Mouse (Mus musculus): ENCODE results near the gene Sugp1. TPM values are rescaled to one million over a fixed set of nuclear protein-coding genes. Genes with fewer than 3 reads are reported as not detected.

Sugp1 gene
- polyA plus RNA-seq, 1 experiment: 7.6 TPM

- Histone ChIP-seq H3K27ac (replicated peaks; ENCODE audit: low read depth, low read length) (no peak within 1 kb of the TSS), H3K4me3 (ENCODE audit: insufficient read depth, low read depth, low read length) (peak within 1 kb of the TSS; percentile 50), H3K4me1 (ENCODE audit: control insufficient read depth, insufficient read depth, insufficient read length, low read length) (no peaks in the 10 kb centered on the region)
Measured at GRCm38 (mm10) chr8:70083285-70083684, 40.7 kb downstream of the Sugp1 start, which contains the start of gene Hapln4. Gene Hapln4, plus strand, starts transcription at chr8:70083457.

- no peaks in the 10 kb centered on the region for H3K4me1 ChIP-seq (ENCODE audit: control insufficient read depth, insufficient read depth, insufficient read length, low read length)
- no peak overlapping the region for H3K27ac ChIP-seq (replicated peaks; ENCODE audit: low read depth, low read length)
- H3K4me3 ChIP-seq (ENCODE audit: insufficient read depth, low read depth, low read length): peak overlapping the region; percentile 50
Measured at GRCm38 (mm10) chr8:70084191-70085065, 41.8 kb downstream of the Sugp1 start.

GRCm38 (mm10) chr8:70086151-70086550, 43.5 kb downstream of the Sugp1 start:
- Histone ChIP-seq H3K4me1 (ENCODE audit: control insufficient read depth, insufficient read depth, insufficient read length, low read length) (no peaks in the 10 kb centered on the region), H3K4me3 (ENCODE audit: insufficient read depth, low read depth, low read length) (no peak overlapping the region)

GRCm38 (mm10) chr8:70087237-70087636, 44.6 kb downstream of the Sugp1 start:
- no peak overlapping the region for H3K27ac ChIP-seq (replicated peaks; ENCODE audit: low read depth, low read length)
- no peak overlapping the region for H3K4me3 ChIP-seq (ENCODE audit: insufficient read depth, low read depth, low read length)
- no peaks in the 10 kb centered on the region for H3K4me1 ChIP-seq (ENCODE audit: control insufficient read depth, insufficient read depth, insufficient read length, low read length)

More at GRCm38 (mm10) chr8:70086151-70086550, 43.5 kb downstream of the Sugp1 start:
- no peak overlapping the region for H3K27ac ChIP-seq (replicated peaks; ENCODE audit: low read depth, low read length)

- H3K27ac ChIP-seq (replicated peaks; ENCODE audit: low read depth, low read length): no peak overlapping the region
- H3K4me3 ChIP-seq (ENCODE audit: insufficient read depth, low read depth, low read length): no peak overlapping the region
- no peaks in the 10 kb centered on the region for H3K4me1 ChIP-seq (ENCODE audit: control insufficient read depth, insufficient read depth, insufficient read length, low read length)
Measured at GRCm38 (mm10) chr8:70087836-70088650, 45.4 kb downstream of the Sugp1 start.

GRCm38 (mm10) chr8:70089296-70089960, 46.8 kb downstream of the Sugp1 start:
- H3K27ac ChIP-seq (replicated peaks; ENCODE audit: low read depth, low read length): no peak overlapping the region
- no peak overlapping the region for H3K4me3 ChIP-seq (ENCODE audit: insufficient read depth, low read depth, low read length)
- H3K4me1 ChIP-seq (ENCODE audit: control insufficient read depth, insufficient read depth, insufficient read length, low read length): no peaks in the 10 kb centered on the region

- Histone ChIP-seq H3K27ac (replicated peaks; ENCODE audit: low read depth, low read length) (no peak overlapping the region), H3K4me1 (ENCODE audit: control insufficient read depth, insufficient read depth, insufficient read length, low read length) (no peaks in the 10 kb centered on the region), H3K4me3 (ENCODE audit: insufficient read depth, low read depth, low read length) (no peak overlapping the region)
Measured at GRCm38 (mm10) chr8:70092786-70093185, 50.2 kb downstream of the Sugp1 start.

- no peak overlapping the region for H3K4me3 ChIP-seq (ENCODE audit: insufficient read depth, low read depth, low read length)
- no peaks in the 10 kb centered on the region for H3K4me1 ChIP-seq (ENCODE audit: control insufficient read depth, insufficient read depth, insufficient read length, low read length)
- H3K27ac ChIP-seq (replicated peaks; ENCODE audit: low read depth, low read length): no peak overlapping the region
Measured at GRCm38 (mm10) chr8:70099276-70099675, 56.7 kb downstream of the Sugp1 start.

GRCm38 (mm10) chr8:70100241-70100640, 57.6 kb downstream of the Sugp1 start:
- Histone ChIP-seq H3K4me3 (ENCODE audit: insufficient read depth, low read depth, low read length) (no peak overlapping the region), H3K27ac (replicated peaks; ENCODE audit: low read depth, low read length) (no peak overlapping the region), H3K4me1 (ENCODE audit: control insufficient read depth, insufficient read depth, insufficient read length, low read length) (no peaks in the 10 kb centered on the region)

- H3K27ac ChIP-seq (replicated peaks; ENCODE audit: low read depth, low read length): no peak overlapping the region
- no peak overlapping the region for H3K4me3 ChIP-seq (ENCODE audit: insufficient read depth, low read depth, low read length)
- no peaks in the 10 kb centered on the region for H3K4me1 ChIP-seq (ENCODE audit: control insufficient read depth, insufficient read depth, insufficient read length, low read length)
Measured at GRCm38 (mm10) chr8:70104506-70104905, 61.9 kb downstream of the Sugp1 start.

GRCm38 (mm10) chr8:70104922-70105321, 62.3 kb downstream of the Sugp1 start:
- H3K27ac ChIP-seq (replicated peaks; ENCODE audit: low read depth, low read length): no peak overlapping the region
- no peaks in the 10 kb centered on the region for H3K4me1 ChIP-seq (ENCODE audit: control insufficient read depth, insufficient read depth, insufficient read length, low read length)
- no peak overlapping the region for H3K4me3 ChIP-seq (ENCODE audit: insufficient read depth, low read depth, low read length)

GRCm38 (mm10) chr8:70110451-70110850, 67.8 kb downstream of the Sugp1 start:
- Histone ChIP-seq H3K4me1 (ENCODE audit: control insufficient read depth, insufficient read depth, insufficient read length, low read length) (no peaks in the 10 kb centered on the region; the same call in 1 of the 2 replicates), H3K27ac (replicated peaks; ENCODE audit: low read depth, low read length) (no peak overlapping the region), H3K4me3 (ENCODE audit: insufficient read depth, low read depth, low read length) (no peak overlapping the region)

GRCm38 (mm10) chr8:70111192-70111795, 68.7 kb downstream of the Sugp1 start:
- H3K27ac ChIP-seq (replicated peaks; ENCODE audit: low read depth, low read length): no peak overlapping the region
- no peak overlapping the region for H3K4me3 ChIP-seq (ENCODE audit: insufficient read depth, low read depth, low read length)

GRCm38 (mm10) chr8:70112401-70113016, 69.9 kb downstream of the Sugp1 start:
- H3K4me1 ChIP-seq (ENCODE audit: control insufficient read depth, insufficient read depth, insufficient read length, low read length): peaks cover 4% of the 10 kb centered on the region
- no peak overlapping the region for H3K27ac ChIP-seq (replicated peaks; ENCODE audit: low read depth, low read length)
- H3K4me3 ChIP-seq (ENCODE audit: insufficient read depth, low read depth, low read length): no peak overlapping the region

More at GRCm38 (mm10) chr8:70111192-70111795, 68.7 kb downstream of the Sugp1 start:
- H3K4me1 ChIP-seq (ENCODE audit: control insufficient read depth, insufficient read depth, insufficient read length, low read length): peaks cover 2% of the 10 kb centered on the region; the same call in 1 of the 2 replicates
